In the genomic region with DNA sequence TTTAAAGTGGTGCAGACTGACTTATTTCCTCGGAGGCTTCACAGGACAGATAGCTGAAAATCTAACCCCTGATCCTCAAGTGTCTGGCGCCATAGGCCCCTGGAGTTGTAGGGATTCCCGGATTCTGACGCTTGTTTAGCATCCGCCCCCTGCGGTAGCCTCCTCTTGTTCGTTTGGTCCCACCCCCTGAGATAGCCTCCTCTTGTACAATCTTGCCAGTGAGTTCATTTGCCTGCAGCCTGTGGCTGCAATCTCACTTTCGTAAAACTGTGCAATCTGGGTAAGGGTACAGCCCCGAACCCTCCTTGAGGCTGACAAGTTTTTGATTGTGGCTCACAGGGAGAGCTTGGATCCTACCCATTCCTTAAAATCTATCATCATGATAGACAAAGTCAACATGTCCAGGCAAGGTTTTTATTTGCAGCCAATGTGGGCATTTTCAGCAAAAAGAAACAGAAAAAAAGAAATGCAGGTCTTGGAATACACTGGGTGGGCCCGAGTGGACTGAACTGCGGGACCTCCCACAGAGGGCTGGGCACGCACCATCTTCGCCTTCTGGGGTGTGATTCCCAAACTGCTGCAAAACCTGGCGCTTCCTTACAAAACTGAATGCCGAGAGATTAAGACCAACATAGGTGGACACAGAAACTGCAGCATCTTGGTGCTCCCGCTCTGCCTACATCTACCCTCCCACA, we compare ENCODE assay signal across 8 mouse cellular contexts. TPM values are rescaled to one million over a fixed set of nuclear protein-coding genes. Genes with fewer than 3 reads are reported as not detected.
DNase-seq lines count a peak whose midpoint lies in the region; ATAC-seq and TF ChIP-seq lines count a peak whose summit lies in the region.

No protein-coding gene starts in this region.

- no peaks in the 10 kb centered on the region for H3K27me3 ChIP-seq in stomach, postnatal 0 days (ENCODE audit: control insufficient read depth, insufficient read depth, low read length)

- H3K9me3 ChIP-seq in stomach, postnatal 0 days (ENCODE audit: control insufficient read depth, low read length): no peaks in the 10 kb centered on the region

- no peak overlapping the region for H3K9ac ChIP-seq in stomach, postnatal 0 days (ENCODE audit: low read length)

- DNase-seq in cerebellum, postnatal 10 days: peak; percentile 70 to 71
- DNase-seq in cerebellum, adult 11-12 months: no peak
- peak; percentile 22 to 31 for DNase-seq in right cerebral cortex, postnatal 10 days (ENCODE audit: low spot score in 2 of 2)
- DNase-seq in right cerebral cortex, postnatal 14 days: no peak
- peak; percentile 4 for DNase-seq in liver
- peak; percentile 29 for DNase-seq in stomach, postnatal 0 days (ENCODE audit: low spot score)
- DNase-seq in frontal cortex, adult 2 months (ENCODE audit: extremely low spot score in 1 of 2, low spot score in 1 of 2): no peak
- DNase-seq in right cerebral cortex, postnatal 4 days: no peak

- no peak for TF ChIP-seq EP300 in stomach, postnatal 0 days (optimal IDR thresholded peaks at IDR 0.05)

- H3K27ac ChIP-seq in stomach, postnatal 0 days (replicated peaks): peak overlapping the region; percentile 98

- 50% methylated on average over 16 of the region's 16 CpGs for WGBS in stomach, postnatal 0 days

- H3K4me3 ChIP-seq in stomach, postnatal 0 days (ENCODE audit: low read depth, low read length): no peak overlapping the region

- no peak for ATAC-seq in stomach, postnatal 0 days (ENCODE audit: low FRiP score, low TSS enrichment)

- H3K36me3 ChIP-seq in stomach, postnatal 0 days (ENCODE audit: control insufficient read depth, insufficient read depth, low read length): no peaks in the 10 kb centered on the region

- TF ChIP-seq CTCF in stomach, postnatal 0 days (IDR thresholded peaks at IDR 0.05; ENCODE audit: low read depth): no peak

- peak overlapping the region; percentile 87 for H3K4me2 ChIP-seq in stomach, postnatal 0 days (replicated peaks; ENCODE audit: low read depth)

- H3K4me1 ChIP-seq in stomach, postnatal 0 days (replicated peaks; ENCODE audit: control insufficient read depth, insufficient read depth): peaks cover 2% of the 10 kb centered on the region

RNA-seq across cellular contexts. Expression of gene Actg1, which starts 33.5 kb away (rescaled TPM):
- 2,268 and 2,377 TPM in 2 replicates for polyA plus RNA-seq in stomach, postnatal 0 days (2015; fragmentation: Nextera tagmentation; extraction: Ambion mirVana)
- polyA plus RNA-seq in frontal cortex, adult 2 months (2012; rRNA removed): 1,138 and 1,210 TPM in 2 replicates

RNA-seq across cellular contexts. Expression of gene Fscn2, which starts 46.5 kb away (rescaled TPM):
- 0.41 and 0.47 TPM in 2 replicates for polyA plus RNA-seq in stomach, postnatal 0 days (2015; fragmentation: Nextera tagmentation; extraction: Ambion mirVana)
- 0.67 and 0.82 TPM in 2 replicates for polyA plus RNA-seq in frontal cortex, adult 2 months (2012; rRNA removed)

Comparison
In these comparisons a context has a peak if more than half of its experiments do, and no peak if none do; other contexts are left out.
1. DNase-seq: peak in cerebellum, postnatal 10 days (2 of 2), right cerebral cortex, postnatal 10 days (2 of 2), liver (single experiment) and stomach, postnatal 0 days (single experiment); none in cerebellum, adult 11-12 months (single experiment), right cerebral cortex, postnatal 14 days (single experiment), frontal cortex, adult 2 months (0 of 2) and right cerebral cortex, postnatal 4 days (single experiment).